Mouse (Mus musculus): ENCODE data around the gene Cr2.

DNA sequence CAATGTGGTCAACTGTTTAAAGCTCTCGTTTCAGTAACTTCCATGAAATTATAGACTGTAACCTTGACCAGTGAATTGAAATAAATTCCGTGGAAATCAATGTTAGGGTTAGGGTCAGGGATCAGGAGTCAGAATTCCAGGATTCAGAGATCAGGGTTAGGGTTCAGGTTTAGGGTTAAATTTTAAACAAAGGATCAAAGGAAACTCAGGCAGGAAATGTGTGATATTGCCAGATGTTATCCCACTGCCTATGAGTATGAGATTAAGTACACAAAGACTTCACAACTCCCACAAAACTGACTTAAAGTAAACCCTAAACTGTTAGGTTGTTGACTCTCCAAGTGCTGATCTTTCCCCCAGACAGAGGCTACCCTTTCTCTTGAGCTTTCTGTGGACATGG lies 45.3 kb upstream of the Cr2 start:
- no peak for TF ChIP-seq CTCF (IDR thresholded peaks at IDR 0.05; ENCODE audit: extremely low read depth, insufficient read depth, low read length)
- TF ChIP-seq POLR2A (IDR thresholded peaks at IDR 0.05; ENCODE audit: extremely low read depth, insufficient read depth, low read length): no peak

Measured in cortical plate, adult 2 months (tissue).